Mouse (Mus musculus) mouse embryonic stem cell (cell line): ENCODE measurements at regions not wholly inside any gene's neighbourhood (a gene's known extent, or its start where the extent isn't known, plus 50 kb on each side); places are given as distances from the start of the nearest gene placed in this dataset.

ENCODE experiments used
- in situ Hi-C, 2 experiments: fragments of 300-500 bp; cut with MboI; formaldehyde crosslinking; loops; 1 replicate in 1 of 2; 3 replicates in 1 of 2; pipeline ENCODE4 v1.14.3; 2019 to 2020; ENCODE audit warnings: low sequenced_read_pairs in 2 of 2, low pct_unique_long_range_greater_than_20kb in 1 of 2, mixed read lengths in 1 of 2; ENCODE audit not compliant: unreplicated experiment in 1 of 2

GRCm38 (mm10) chr3:37976566-37976965 is 252.3 kb upstream of the Gm5148 start:
- in situ Hi-C loops: loop anchor here in 1 of 2 experiments (25.0 kb wide), 2 partner anchors 236 to 364 kb away; no protein-coding TSS in a partner anchor

- in situ Hi-C loops: loop anchor here in 1 of 2 experiments (25.0 kb wide), 2 partner anchors 237 to 363 kb away; no protein-coding TSS in a partner anchor
Measured at GRCm38 (mm10) chr3:37975194-37975756, 251.0 kb upstream of the Gm5148 start.

- in situ Hi-C loops: loop anchor here in 1 of 2 experiments (25.0 kb wide), 1 partner anchor 361 kb away; no protein-coding TSS in a partner anchor
Measured at GRCm38 (mm10) chr3:37972931-37973330, 248.6 kb upstream of the Gm5148 start.

GRCm38 (mm10) chr3:37971240-37971639 is 246.9 kb upstream of the Gm5148 start:
- in situ Hi-C loops: loop anchor here in 1 of 2 experiments (25.0 kb wide), 1 partner anchor 359 kb away; no protein-coding TSS in a partner anchor

GRCm38 (mm10) chr3:37968654-37969053 is 244.4 kb upstream of the Gm5148 start:
- in situ Hi-C loops: loop anchor here in 1 of 2 experiments (25.0 kb wide), 1 partner anchor 356 kb away; no protein-coding TSS in a partner anchor

- in situ Hi-C loops: loop anchor here in 1 of 2 experiments (25.0 kb wide), 1 partner anchor 353 kb away; no protein-coding TSS in a partner anchor
Measured at GRCm38 (mm10) chr3:37965221-37965620, 240.9 kb upstream of the Gm5148 start.

- in situ Hi-C loops: loop anchor here in 1 of 2 experiments (25.0 kb wide), 1 partner anchor 352 kb away; no protein-coding TSS in a partner anchor
Measured at GRCm38 (mm10) chr3:37964083-37964482, 239.8 kb upstream of the Gm5148 start.

- in situ Hi-C loops: loop anchor here in 1 of 2 experiments (25.0 kb wide), 1 partner anchor 351 kb away; no protein-coding TSS in a partner anchor
Measured at GRCm38 (mm10) chr3:37962811-37963210, 238.5 kb upstream of the Gm5148 start.

GRCm38 (mm10) chr3:37962043-37962810 is 237.9 kb upstream of the Gm5148 start:
- in situ Hi-C loops: loop anchor here in 1 of 2 experiments (25.0 kb wide), 1 partner anchor 350 kb away; no protein-coding TSS in a partner anchor

GRCm38 (mm10) chr3:37958361-37958978 is 234.2 kb upstream of the Gm5148 start:
- in situ Hi-C loops: loop anchor here in 1 of 2 experiments (25.0 kb wide), 1 partner anchor 346 kb away; no protein-coding TSS in a partner anchor

- in situ Hi-C loops: loop anchor here in 1 of 2 experiments (25.0 kb wide), 1 partner anchor 344 kb away; no protein-coding TSS in a partner anchor
Measured at GRCm38 (mm10) chr3:37956543-37956942, 232.3 kb upstream of the Gm5148 start.

- in situ Hi-C loops: loop anchor here in 1 of 2 experiments (25.0 kb wide), 1 partner anchor 341 kb away; no protein-coding TSS in a partner anchor
Measured at GRCm38 (mm10) chr3:37952891-37953290, 228.6 kb upstream of the Gm5148 start.

GRCm38 (mm10) chr3:37952251-37952650 is 228.0 kb upstream of the Gm5148 start:
- in situ Hi-C loops: loop anchor here in 1 of 2 experiments (25.0 kb wide), 1 partner anchor 340 kb away; no protein-coding TSS in a partner anchor

- in situ Hi-C loops: no loop called here
Measured at GRCm38 (mm10) chr3:37943661-37944060, 219.4 kb upstream of the Gm5148 start.

GRCm38 (mm10) chr3:37940016-37940415 is 215.7 kb upstream of the Gm5148 start:
- in situ Hi-C loops: no loop called here

- in situ Hi-C loops: no loop called here
Measured at GRCm38 (mm10) chr3:37938870-37939269, 214.6 kb upstream of the Gm5148 start.

GRCm38 (mm10) chr3:37938284-37938596 is 213.9 kb upstream of the Gm5148 start:
- in situ Hi-C loops: no loop called here

- in situ Hi-C loops: no loop called here
Measured at GRCm38 (mm10) chr3:37937381-37938283, 213.3 kb upstream of the Gm5148 start.
